Mouse (Mus musculus): ENCODE measurements around the gene Cry1. TPM values are rescaled to one million over a fixed set of nuclear protein-coding genes. Genes with fewer than 3 reads are reported as not detected.

Gene Cry1
- 10 to 100 TPM; 13.4 to 15.3 TPM for total RNA-seq (2021)
- long read RNA-seq, experiment 1, transcript Cry1-201 (13 exons, 3,026 nt), result major isoform, 40 of 46 reads
- long read RNA-seq, experiment 1, partial matches to known transcripts, result 5 of 46 reads
- long read RNA-seq, experiment 1, other reads (novel, unspliced or antisense), result 1 of 46 reads
- long read RNA-seq, experiment 2, transcript Cry1-201 (13 exons, 3,026 nt), result major isoform, 37 of 41 reads
- long read RNA-seq, experiment 2, partial matches to known transcripts, result 3 of 41 reads
- long read RNA-seq, experiment 2, other reads (novel, unspliced or antisense), result 1 of 41 reads

DNA sequence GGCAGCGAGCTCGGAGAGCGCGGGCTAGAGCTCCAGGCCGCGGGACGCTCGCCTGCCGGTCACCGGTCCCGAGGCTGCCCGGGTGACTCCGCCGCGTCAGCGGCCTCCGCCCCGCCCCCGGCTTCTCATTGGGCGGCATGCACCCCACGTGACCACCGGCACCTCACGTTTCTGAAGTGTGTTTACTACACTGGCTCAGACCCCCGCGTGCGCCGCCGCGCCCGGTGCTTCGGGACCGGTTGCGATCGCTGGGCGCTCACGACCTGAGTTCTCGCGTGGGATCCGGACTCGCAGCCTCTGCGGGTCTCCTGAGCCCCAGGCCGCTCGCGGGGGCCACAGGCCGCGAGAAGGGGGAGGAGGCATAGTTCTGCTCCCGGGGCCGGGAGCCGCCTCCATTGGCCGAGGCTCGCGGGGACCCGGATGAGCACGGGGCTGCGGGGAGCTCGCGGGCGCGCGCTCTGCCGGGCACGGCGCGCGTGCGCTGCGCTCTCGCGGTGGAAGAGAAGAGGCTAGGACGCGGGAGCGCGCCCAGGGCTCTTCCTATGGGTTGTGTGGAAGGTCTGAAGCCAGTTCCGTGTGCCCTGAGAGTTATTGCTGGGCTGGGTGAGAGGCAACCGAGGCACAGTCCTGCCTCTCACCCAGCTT is at the start of gene Cry1:
Gene Cry1, minus strand, starts transcription at position 101 of the 645 bp plus-strand sequence.
- DNase-seq, result peak; percentile 98 to 99
- intact Hi-C loops (cut with DNase I), result loop anchor here (2.0 kb wide), 1 partner anchor 58 kb away; no protein-coding TSS in a partner anchor

DNA sequence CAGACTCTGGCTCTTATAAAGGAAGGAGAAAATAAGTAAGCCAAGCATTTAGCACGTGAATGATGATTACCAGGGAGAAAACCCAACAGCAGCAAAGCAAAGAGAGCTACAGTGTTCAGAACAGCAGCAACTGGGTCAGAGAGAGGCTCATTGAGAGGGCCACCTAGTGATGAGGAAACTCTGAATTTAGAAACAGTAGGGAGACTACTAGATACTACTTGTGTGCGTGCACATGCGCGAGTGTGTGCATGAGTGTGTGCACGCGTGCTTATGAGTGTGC is 36.8 kb upstream of the Cry1 start:
- no peak for DNase-seq
- intact Hi-C loops (cut with DNase I), result loop anchor here (1.0 to 5.0 kb wide), 3 partner anchors 316 to 431 kb away; no protein-coding TSS in a partner anchor

DNA sequence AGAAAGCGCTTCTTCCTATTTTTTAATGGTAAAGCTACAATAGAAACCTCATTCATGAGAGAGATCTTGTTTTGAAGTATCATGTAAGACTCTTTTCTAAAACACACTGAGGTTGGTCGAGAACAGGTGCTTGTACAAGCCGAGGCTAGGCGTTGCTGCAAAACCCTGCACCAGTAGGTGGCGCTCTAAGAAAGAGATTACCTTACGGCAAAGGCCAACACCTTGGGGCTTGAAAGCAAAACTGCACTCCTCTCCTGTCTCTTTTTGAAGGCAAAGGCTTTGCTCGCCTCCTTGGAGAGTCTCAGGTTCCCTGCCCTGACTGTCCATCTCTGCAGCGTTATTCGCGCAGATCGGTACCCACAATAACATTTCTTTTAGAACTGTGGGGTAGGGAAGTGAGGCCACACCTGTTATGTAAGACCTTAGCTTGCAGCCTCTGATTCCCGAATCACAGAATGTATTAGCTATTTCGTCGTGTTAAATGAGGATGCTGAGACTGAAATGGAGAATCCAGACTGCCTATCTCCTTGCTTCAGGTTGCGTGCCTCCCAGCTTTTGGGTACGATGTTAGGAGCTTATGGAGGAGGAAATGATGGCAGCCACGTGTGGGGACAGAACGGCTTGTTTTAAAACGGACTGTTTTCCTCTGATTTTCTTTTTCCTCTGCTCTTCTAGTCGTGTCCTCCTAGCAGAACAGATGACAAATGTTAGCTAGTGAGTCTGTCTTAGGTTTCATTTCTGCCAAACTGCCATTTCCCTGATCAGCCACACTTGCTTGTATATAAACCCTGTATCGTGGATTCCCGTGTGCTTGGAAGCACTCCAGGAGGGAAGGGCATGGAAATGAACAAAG is 36.3 kb upstream of the Cry1 start:
- DNase-seq, result peak; percentile 82 to 92

DNA sequence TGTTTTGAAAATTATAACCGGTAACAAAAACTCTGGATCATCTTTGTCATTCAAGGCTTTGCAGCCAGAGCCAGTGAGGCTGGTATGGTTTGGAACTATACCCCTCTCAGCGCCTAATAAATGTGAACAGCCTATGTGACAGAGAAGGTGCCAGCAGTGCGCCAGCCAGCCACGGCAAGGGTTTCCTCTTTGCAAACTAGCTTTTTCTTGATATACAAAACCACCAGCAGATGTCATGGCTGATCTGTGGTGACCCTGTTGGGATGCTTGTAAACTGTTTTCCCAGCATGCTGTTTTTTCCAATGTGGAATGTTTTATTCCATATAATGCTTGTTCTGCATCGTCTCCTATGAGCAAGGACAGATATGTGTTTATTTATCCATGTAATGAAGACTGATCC is 30.0 kb upstream of the Cry1 start:
- intact Hi-C loops (cut with DNase I), result no loop called here
- DNase-seq, result no peak

More for the DNA sequence above, 36.3 kb upstream of the Cry1 start:
- intact Hi-C loops (cut with DNase I), result loop anchor here (1.0 to 5.0 kb wide), 3 partner anchors 316 to 431 kb away; no protein-coding TSS in a partner anchor

DNA sequence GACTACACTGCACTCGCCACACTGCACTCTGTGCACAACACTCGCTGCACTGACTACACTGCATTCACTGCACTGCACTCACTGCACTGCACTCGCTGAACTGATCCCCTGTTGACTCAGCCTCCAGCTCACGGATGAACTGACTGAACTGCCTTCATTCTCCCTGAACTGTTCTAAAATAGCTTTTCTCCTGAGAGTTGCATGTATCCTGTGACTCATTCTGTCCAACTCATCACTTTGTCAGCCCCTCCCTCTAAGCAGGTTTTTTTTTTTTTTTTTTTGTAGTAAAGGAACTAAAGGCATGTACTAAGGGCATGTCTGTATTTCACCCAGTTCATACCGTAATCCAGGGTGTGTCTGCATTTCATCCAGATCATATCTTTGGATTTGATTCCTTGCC is 26.8 kb upstream of the Cry1 start:
- intact Hi-C loops (cut with DNase I), result no loop called here
- DNase-seq, result no peak

DNA sequence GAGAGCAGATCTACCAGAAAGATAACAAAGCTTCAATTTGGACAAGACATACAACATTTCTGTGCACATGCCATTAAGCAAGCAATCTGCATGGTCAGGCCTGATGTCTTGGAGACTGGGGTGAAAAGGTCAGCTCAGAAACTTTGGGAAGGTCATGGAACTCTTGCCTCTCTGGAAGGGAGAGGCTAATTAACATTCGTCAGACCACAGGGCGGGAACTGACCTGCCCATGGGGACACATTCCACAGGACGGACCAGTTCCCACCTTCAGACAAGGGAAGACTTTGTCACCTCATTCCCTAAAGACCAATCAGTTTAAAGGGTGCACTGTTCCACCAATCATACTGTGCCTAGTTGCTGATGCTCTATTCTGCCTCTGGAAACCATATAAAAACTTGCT is 25.3 kb upstream of the Cry1 start:
- DNase-seq, result no peak
- intact Hi-C loops (cut with DNase I), result no loop called here

DNA sequence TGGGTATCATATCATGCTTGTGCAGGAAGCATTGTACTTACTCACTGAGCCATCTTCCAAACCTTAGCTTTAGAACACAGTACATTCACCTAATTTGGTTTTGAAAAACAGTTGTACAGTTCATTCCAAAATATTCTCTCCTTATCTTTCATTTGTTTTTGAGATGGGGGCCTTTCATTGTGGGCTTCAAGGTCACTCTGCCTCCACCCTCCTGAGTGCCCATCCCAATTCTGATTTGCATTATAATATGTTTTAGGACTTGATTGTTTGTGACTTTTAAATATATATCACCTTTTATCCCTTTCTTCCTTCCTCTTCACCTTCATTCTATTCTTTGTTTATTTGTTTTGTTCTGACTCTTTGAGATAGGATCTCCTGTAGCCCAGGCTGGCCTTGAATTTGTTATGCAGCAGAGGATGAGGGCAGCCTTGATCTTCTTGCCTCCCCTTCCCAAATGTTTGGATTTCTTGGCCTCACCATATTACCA is 24.3 kb upstream of the Cry1 start:
- intact Hi-C loops (cut with DNase I), result no loop called here

DNA sequence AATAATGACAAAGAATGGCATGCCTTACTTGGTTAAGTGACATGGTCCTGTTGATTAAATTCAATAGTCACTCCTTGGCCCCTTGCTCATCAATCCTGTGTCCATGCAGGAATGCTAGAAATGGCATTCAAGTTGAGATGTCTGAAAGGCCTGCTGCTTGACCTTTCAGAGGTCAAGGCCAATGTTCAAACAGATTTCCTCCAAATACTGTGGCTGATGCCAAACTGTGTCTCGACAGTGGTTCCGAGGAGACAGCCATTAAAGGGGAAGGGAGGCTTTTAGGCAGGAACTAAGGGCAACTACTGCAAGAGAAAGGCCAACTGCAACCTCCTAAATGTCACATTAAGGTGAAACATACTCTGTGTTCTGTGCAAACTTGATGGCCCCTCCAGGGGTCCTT is 20.5 kb upstream of the Cry1 start:
- intact Hi-C loops (cut with DNase I), result no loop called here
- DNase-seq, result no peak

More for the DNA sequence above, 24.3 kb upstream of the Cry1 start:
- no peak for DNase-seq

DNA sequence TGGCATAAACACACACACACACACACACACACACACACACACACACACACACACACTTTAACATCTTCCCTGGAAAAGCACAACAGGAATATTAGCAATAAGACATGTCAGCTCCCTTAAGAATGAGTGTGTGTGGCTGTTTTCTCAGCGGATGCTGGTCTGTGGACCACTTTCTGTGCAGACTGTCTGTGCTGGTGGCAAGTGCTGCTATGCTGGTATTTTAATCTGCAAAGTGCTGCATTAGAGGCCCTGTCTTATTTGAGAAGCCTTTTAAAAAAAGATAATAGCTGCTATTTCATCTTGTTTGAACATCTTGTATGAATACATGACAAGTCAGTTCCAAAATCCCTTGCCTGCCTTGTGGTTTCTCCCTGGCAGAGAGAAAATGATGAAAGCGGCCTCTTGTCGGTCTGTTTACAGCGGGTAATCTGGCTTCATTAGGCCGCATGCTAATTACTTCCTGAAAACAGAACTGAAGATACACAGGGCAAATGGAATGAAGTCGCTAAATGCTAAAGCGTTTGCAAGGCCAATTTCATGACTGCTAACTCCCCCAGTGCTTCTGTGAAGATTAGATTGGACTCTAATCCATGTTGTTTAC is 19.5 kb upstream of the Cry1 start:
- intact Hi-C loops (cut with DNase I), result no loop called here

DNA sequence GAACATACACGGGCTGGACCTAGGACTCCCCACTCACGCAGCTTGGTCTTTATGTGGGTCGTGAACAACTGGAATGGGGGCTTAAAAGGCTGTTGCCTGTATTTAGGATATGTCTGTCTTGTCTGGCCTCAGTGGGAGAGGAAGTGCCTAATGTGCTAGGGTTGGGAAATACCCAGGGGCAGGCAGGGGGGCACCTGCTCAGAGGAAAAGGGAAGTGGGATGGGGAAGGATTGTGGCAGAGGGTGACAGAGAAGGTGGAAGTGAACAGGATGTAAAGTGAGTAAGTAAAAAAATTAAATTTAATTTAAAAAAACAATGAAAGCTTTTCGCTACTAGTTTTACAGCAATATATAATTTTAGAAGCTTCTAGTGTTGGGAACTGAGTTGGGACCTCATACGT is 9.7 kb upstream of the Cry1 start:
- no peak for DNase-seq
- intact Hi-C loops (cut with DNase I), result no loop called here

More for the DNA sequence above, 19.5 kb upstream of the Cry1 start:
- DNase-seq, result no peak

DNA sequence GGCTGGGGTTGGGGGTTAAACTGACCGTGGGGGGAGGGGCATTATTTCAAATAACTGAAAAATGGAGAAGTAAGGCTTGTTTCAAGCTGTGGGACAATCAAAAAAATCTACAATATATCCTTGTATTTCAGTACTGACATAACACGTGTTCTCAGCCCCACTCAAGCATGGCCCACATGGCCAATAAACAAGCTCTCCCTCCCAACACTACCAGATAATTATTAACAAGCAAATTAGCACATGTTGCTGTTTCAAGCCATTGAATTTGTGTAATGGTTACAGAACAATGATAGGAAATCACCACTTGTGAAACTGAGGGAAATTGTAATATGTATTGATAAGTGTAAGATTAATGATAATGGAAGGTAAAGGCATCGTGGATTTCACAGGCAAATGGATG is 8.5 kb upstream of the Cry1 start:
- DNase-seq, result no peak
- intact Hi-C loops (cut with DNase I), result no loop called here

DNA sequence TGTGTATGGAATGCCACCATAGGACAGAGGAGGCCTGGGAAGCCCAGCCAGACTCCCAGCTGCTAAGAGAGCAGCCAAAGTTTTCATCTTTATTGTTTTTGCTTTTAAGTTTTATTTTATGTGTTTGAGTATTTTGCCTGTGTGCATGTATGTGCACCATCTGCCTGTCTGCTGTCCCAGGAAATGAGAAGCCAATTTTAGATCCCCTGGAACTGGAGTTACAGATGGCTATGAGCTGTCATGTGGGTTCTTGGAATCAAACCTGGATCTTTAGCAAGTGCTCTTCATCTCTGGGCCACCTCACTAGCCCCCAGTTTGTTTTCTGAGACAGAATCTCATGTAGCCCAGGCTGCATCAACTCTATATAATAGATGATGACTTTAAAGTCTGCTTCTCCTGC is 5.8 kb upstream of the Cry1 start:
- intact Hi-C loops (cut with DNase I), result no loop called here
- DNase-seq, result no peak

DNA sequence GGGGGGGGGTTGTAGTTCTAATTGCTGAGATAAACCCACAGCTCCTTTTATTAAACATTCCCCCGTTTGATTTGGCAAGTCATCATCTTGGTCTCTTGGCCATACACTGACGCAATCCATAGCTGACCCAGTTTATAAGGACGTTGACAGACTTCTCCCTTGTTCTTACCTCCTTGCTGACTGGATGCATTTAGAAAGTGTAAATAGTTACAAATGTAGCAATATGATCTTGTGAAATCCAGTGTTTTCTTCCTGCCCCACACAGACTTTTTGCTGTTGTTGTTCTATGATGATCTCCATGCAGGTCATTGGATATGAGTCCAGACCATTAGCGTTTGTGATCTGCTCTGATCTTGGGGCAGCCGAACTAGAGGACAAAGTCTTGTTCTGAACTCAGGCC is 5.1 kb upstream of the Cry1 start:
- intact Hi-C loops (cut with DNase I), result no loop called here

DNA sequence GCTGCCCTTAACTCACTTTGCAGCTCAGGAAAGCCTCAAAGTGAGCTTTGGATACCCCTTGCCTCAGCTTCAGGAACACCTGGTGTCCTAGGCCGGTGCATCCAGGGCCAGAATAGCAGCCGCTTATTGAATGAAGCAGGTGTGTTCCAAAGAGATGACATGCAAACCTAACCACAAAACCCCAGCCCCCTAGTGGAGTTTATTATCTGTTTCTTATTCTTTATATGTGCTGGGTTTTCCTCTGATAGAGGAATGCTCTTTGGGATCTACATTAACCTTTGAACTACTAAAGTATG is 1.6 kb upstream of the Cry1 start:
- no peak for DNase-seq
- intact Hi-C loops (cut with DNase I), result no loop called here

More for the DNA sequence above, 5.1 kb upstream of the Cry1 start:
- no peak for DNase-seq

DNA sequence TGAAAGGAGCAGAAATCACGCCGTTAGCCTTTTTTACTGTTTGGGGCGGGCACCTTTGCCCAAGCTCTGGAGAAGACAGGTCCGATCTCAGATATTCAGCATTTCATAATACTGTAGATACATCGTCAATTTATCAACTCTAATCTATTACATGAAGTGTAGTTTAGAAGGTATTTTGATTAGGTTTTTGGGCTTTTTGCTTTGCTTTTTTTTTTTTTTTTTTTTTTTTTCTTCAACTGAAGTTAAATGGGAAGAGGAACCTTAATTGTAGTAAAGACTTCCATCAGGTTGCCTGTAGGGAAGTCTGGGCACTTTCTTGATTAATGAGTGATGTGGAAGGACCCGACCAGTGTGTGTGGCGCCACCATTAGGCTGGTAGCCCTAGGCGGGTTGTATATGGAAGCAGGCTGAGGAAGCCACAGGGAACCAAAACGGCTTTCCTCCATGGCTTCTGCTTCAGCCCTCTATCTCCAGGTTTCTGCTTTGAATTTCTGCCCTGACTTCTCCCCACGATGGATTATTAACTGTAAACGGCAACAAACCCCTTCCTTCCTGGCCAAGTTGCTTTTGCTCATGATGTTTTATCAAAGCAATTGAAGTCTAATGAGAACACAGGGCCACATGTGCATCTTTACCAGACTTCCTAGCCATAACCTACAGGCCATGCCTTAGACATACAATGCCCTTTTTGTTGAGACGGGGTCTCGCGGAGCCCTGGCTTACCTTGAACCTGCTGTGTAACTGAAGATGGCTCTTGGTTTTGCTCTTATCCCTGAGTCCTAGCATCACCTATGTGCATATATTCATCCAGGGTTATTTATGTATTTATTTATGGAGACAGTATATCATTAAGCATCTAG is 1.0 kb upstream of the Cry1 start:
- peak in 1 of 2 experiments; percentile 11 for DNase-seq
- intact Hi-C loops (cut with DNase I), result loop anchor here (2.0 kb wide), 1 partner anchor 59 kb away; no protein-coding TSS in a partner anchor

DNA sequence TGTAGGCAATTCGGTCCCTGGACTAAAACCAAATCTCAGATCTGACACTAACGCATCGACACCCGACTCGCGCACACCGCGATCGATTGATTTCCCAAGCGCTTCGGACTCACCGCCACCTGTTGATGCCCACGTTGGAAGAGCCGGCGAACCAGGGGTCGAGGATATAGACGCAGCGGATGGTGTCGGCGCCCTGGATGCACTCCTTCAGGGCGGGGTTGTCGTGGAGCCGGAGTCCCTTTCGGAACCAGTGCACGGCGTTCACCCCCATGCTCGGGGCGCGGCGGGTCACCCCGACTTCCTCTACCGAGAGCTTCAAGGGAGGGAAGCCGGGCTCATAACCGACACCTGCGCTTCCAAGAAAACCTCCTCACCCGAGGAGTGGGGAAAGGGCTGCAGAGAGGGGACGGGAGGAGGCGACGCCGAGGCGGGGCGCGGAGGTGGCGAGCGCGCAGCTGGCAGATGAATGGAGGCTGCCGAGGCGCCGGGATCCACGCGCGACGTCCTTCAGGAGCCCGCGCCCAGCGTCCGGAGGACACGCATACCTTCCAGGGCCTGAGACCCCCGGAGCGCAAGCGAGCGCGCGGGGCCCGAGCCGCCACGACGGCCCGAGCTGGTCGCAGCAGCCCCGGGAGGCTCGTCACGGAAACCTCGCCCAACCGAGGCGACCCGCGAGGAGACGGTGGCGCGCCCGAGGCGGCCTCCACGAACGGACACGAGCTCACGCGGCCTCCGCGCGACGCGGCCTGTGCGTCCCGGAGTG is 482 bp downstream of the Cry1 start:
- intact Hi-C loops (cut with DNase I), result loop anchor here (2.0 kb wide), 1 partner anchor 58 kb away; no protein-coding TSS in a partner anchor
- peak; percentile 45 to 48 for DNase-seq

DNA sequence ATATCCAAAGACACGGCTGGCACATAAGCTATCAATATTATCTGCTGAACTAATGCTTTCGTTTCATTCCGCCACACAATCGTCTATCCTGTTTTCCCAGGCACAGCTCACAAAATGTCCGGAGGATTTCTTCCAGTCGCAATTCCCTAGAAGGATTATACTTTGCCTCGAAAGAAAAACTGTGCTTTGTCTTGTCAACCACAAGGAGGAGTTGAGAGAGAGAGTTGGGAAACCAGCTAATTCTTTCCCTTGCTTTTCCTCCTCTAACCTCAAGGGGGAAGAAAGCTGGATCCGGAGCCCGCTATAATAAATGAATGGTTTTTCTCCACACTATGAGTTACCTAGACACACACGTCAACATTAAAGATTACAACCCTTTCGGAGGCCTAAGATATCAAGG is 1.2 kb downstream of the Cry1 start:
- intact Hi-C loops (cut with DNase I), result loop anchor here (2.0 kb wide), 1 partner anchor 57 kb away; no protein-coding TSS in a partner anchor
- DNase-seq, result peak in 1 of 2 experiments; percentile 28

DNA sequence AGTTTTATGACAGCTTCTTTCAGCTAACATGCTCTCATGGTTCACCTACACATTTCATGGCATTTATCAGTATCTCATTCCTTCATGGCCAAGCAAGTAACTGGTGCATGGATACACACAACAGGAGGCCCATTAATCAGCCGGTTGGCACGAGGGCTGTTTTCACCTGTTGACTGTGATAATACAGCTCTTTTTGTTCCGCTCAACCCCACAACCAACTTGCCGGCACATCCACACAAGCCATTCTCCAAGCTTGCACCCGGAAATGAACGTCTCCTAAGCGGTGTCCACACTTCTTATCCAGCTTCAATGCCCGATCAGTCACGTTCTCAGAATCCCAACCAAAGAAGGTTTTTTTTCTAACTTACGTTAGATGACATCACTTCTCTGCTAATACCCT is 2.1 kb downstream of the Cry1 start:
- intact Hi-C loops (cut with DNase I), result no loop called here

DNA sequence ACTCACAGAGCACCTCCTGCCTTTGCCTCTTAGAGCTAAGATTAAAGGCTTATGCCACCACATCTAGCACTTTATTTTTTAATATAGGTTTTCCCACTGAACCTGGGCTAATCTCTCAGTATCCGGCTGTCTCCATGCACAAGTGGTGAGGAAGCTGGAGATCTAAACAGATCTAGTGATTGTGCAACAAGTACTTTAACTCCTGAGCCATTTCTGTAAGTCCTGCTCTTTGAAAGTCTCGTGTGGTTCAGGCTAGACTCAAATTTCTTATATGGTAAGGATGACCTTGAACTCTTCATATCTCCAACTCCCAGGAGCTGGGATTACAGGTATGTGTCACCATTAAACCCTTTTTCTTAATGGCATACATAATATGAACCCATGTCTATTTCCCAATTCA is 8.2 kb downstream of the Cry1 start:
- intact Hi-C loops (cut with DNase I), result no loop called here
- DNase-seq, result no peak

More for the DNA sequence above, 2.1 kb downstream of the Cry1 start:
- DNase-seq, result no peak

Measured in heart, postnatal 14 days (tissue).